Mouse (Mus musculus): ENCODE results near the gene Myo15.
"Not testable (repeated sequence)": the region's sequence is repeated elsewhere in the genome, so short reads cannot be mapped to it uniquely, and the experiment has no call there.

Myo15 gene

DNA sequence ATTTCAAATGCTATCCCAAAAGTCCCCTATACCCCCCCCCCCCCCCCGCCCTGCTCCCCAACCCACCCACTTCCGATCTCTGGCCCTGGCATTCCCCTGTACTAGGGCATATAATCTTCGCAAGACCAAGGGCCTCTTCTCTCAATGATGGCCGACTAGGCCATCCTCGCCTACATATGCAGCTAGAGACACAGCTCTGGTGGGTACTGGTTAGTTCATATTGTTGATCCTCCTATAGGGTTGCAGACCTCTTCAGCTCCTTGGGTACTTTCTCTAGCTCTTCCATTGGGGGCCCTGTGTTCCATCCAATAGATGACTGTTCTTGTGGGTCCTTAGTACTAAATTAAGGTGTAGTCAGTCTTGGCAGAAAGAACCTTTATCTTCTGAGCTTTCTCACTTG lies 74.1 kb downstream of the Myo15 start:
- DNase-seq (ENCODE audit: extremely low spot score, low spot score) = not testable (repeated sequence)

DNA sequence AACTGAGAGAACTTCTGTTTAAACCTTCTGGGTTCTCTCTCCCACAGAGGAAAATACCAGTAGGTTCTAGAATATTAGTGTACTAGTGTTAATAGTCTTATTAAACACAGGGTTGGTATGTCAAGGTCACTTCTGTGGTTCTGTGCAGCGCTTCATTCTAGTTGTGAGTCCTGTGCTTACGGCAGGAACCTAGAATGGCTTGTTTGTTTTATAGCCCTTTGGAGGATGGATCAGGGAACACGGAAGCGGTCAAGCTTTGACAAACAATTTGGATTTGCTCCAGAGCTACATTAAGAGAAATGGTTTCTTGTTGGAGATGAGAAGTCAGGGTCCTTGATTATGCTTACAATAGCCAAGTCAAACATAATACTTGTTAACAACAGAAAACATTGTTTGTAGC lies 76.3 kb downstream of the Myo15 start:
- no peak for DNase-seq (ENCODE audit: extremely low spot score, low spot score)

DNA sequence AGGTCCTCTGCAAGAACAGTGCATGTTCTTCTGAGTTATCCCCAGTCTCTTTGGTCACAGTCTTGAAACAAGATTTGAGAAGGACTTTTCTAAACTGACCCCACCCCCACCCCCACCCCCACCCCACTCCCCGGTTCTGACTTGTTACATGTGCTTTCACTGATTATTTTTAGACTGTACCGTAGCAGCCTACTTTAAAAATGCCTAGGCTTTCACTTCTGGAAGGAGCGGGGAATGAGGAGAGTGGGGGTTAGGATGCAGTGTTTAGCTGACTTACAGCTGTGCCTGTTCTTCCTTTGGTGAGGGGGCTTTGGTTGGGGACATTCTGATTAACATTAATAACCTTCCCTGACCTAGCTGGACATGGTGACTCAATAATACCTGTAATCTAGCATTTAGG lies 79.0 kb downstream of the Myo15 start:
- DNase-seq (ENCODE audit: extremely low spot score, low spot score) = no peak

GRCm38 (mm10) chr11:60553091-60553490 lies 84.0 kb downstream of the Myo15 start:
- DNase-seq (ENCODE audit: extremely low spot score, low spot score) = no peak

DNA sequence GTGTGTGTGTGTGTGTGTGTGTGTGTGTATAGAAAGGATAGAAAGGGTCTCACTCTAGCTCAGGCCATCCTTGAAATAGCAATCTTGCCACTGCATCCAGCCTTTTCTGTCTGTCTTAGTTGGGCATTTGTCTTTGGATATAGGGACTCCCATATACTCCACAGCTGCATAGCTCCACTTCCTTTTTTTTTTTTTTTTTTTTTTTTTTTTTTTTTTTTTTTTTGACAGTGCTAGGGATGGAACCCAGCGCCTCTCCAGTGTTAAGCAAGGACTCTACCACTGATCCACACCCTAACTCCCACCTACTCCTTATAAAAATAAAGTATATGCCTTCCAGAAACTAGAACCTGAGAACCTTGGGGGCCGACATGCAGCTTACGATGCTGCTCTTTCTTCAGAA lies 88.5 kb downstream of the Myo15 start:
- DNase-seq (ENCODE audit: extremely low spot score, low spot score) = no peak

DNA sequence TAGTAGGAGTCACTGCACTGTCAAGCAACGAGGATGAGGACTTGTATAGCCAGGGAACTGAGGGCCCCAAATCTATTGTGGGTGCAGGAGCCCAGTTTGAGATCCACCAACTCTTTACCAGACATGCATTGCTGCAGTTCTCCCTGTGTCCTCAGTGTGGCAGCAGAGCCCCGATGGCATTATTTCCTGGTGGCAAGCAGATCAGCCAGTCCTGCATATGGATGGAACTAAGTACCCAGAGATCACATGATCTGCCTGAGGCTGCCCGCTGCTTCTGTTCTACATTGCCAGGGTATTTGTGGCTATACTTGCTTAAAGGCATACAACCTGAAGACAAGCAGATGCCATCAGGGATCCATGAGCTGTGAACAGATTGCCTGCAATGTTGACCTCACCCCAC lies 90.2 kb downstream of the Myo15 start:
- DNase-seq (ENCODE audit: extremely low spot score, low spot score) = peak; percentile 53

- not testable (repeated sequence) for DNase-seq (ENCODE audit: extremely low spot score, low spot score)
Observed at GRCm38 (mm10) chr11:60574006-60574405, 104.9 kb downstream of the Myo15 start.
